Mouse (Mus musculus) ES-E14 (cell line): ENCODE data around the gene Siglec1.

Source experiments
- HCFC1 ChIP-seq: IDR thresholded peaks from 2 replicates; pipeline ENCODE4 v1.6.1; 2012; ENCODE audit warnings: low read length, inconsistent platforms, borderline replicate concordance; ENCODE audit not compliant: insufficient read depth
- MAFK ChIP-seq: IDR thresholded peaks from 2 replicates; pipeline ENCODE4 v1.6.1; 2014; ENCODE audit warnings: mild to moderate bottlenecking, low read depth, low read length, inconsistent platforms; ENCODE audit not compliant: insufficient read depth
- ZC3H11A ChIP-seq: IDR thresholded peaks from 2 replicates; pipeline ENCODE4 v1.6.1; 2012; ENCODE audit warnings: low read depth, mild to moderate bottlenecking, inconsistent platforms, low read length, borderline replicate concordance
- ZNF384 ChIP-seq: IDR thresholded peaks from 2 replicates; pipeline ENCODE4 v1.6.1; 2012; ENCODE audit warnings: low read depth, low read length, inconsistent platforms

DNA sequence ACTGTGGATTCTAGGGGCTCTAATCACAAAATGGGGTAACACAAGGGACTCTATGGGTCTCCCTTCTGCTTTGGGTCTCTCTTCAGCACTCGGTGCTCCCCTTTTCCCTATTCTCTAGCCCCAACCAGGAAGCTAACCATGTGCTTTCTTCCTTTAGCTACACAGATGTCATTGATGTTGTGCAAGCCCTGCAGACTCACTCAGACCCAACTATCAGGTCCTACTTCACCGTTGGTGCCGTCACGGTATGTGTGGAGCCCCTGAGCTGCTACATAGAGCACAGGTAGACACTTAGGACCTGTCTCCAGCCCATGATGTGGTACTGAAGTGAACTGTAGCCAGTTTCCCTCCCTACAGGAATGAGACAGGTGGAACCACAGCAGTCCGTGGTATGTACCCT is 19.4 kb upstream of the Siglec1 start:
- TF ChIP-seq ZC3H11A (no peak), MAFK (no peak), HCFC1 (no peak), ZNF384 (no peak)
